Comparison of ENCODE assay signal across 8 mouse cellular contexts in genomic region chr8:71395629-71396028, GRCm38 (mm10). TPM values are rescaled to one million over a fixed set of nuclear protein-coding genes. Genes with fewer than 3 reads are reported as not detected.
DNase-seq lines count a peak whose midpoint lies in the region; ATAC-seq and TF ChIP-seq lines count a peak whose summit lies in the region.

TSS of gene Ushbp1 (minus strand) at chr8:71395802.

- TF ChIP-seq EP300 in liver, embryonic 14.5 days (IDR thresholded peaks at IDR 0.05; ENCODE audit: low read depth): no peak

- intact Hi-C loops in gastrocnemius, postnatal 14 days (cut with DNase I; ENCODE audit: low total_unique reads): no loop called here

- peak; percentile 19 for DNase-seq in urinary bladder, adult 2 months (ENCODE audit: low spot score)
- DNase-seq in urinary bladder, postnatal 4 days (ENCODE audit: low spot score in 2 of 2): no peak
- no peak for DNase-seq in gastrocnemius, postnatal 14 days
- DNase-seq in liver, embryonic 14.5 days (ENCODE audit: low read depth in 3 of 3, low spot score in 3 of 3): no peak
- no peak for DNase-seq in right cerebral cortex, postnatal 4 days
- no peak for DNase-seq in embryo, embryonic 10.5 days (ENCODE audit: low spot score)

- H3K4me3 ChIP-seq in hindbrain, embryonic 16.5 days (ENCODE audit: low read length): peak within 1 kb of the TSS; percentile 80
- H3K4me3 ChIP-seq in liver, embryonic 14.5 days (ENCODE audit: insufficient read depth in 1 of 2, low read depth in 2 of 2, low read length in 2 of 2): peak within 1 kb of the TSS; percentile 26 to 68
- peak within 1 kb of the TSS; percentile 75 for H3K4me3 ChIP-seq in neural tube, embryonic 15.5 days (replicated peaks)

- no peak for TF ChIP-seq CTCF in liver, embryonic 14.5 days (IDR thresholded peaks at IDR 0.05; ENCODE audit: low read depth)

- H3K36me3 ChIP-seq in hindbrain, embryonic 16.5 days (ENCODE audit: control insufficient read depth, insufficient read depth, low read length): peaks cover 7% of the 10 kb centered on the region; the same call in 1 of the 2 replicates
- peaks cover 2% of the 10 kb centered on the region; the same call in 1 of the 2 replicates for H3K36me3 ChIP-seq in liver, embryonic 14.5 days (replicated peaks; ENCODE audit: control insufficient read depth, insufficient read depth, low read depth)
- peaks cover 8% of the 10 kb centered on the region for H3K36me3 ChIP-seq in neural tube, embryonic 15.5 days

- peak within 1 kb of the TSS; percentile 35 for H3K9ac ChIP-seq in hindbrain, embryonic 16.5 days (ENCODE audit: low read depth, low read length)
- no peak within 1 kb of the TSS for H3K9ac ChIP-seq in liver, embryonic 14.5 days (replicated peaks)
- H3K9ac ChIP-seq in neural tube, embryonic 15.5 days (replicated peaks): 0 out of 2 replicates have a peak within 1 kb of the TSS, but pooled peaks have one; percentile 28

- peak within 1 kb of the TSS; percentile 60 for H3K4me2 ChIP-seq in hindbrain, embryonic 16.5 days (ENCODE audit: low read length)
- peak within 1 kb of the TSS; percentile 87 for H3K4me2 ChIP-seq in liver, embryonic 14.5 days (ENCODE audit: low read depth)
- H3K4me2 ChIP-seq in neural tube, embryonic 15.5 days: peak within 1 kb of the TSS; percentile 92

- H3K9me3 ChIP-seq in hindbrain, embryonic 16.5 days (ENCODE audit: control insufficient read depth, low read length): no peaks in the 10 kb centered on the region
- H3K9me3 ChIP-seq in liver, embryonic 14.5 days (ENCODE audit: control insufficient read depth, low read length): no peaks in the 10 kb centered on the region
- no peaks in the 10 kb centered on the region for H3K9me3 ChIP-seq in neural tube, embryonic 15.5 days (replicated peaks)

- WGBS in hindbrain, embryonic 16.5 days: 85% methylated on average over 9 of the region's 9 CpGs
- WGBS in liver, embryonic 14.5 days (ENCODE audit: insufficient replicate concordance): 50% methylated on average over 9 of the region's 9 CpGs
- 85% methylated on average over 9 of the region's 9 CpGs for WGBS in neural tube, embryonic 15.5 days

- H3K27ac ChIP-seq in hindbrain, embryonic 16.5 days (ENCODE audit: low read depth, low read length): peak within 1 kb of the TSS; percentile 72
- H3K27ac ChIP-seq in liver, embryonic 14.5 days: peak within 1 kb of the TSS; percentile 11; the same call in 1 of the 2 replicates
- H3K27ac ChIP-seq in neural tube, embryonic 15.5 days (replicated peaks): peak within 1 kb of the TSS; percentile 81

- no peak for ATAC-seq in hindbrain, embryonic 16.5 days
- ATAC-seq in liver, embryonic 14.5 days (ENCODE audit: insufficient read depth): no peak
- no peak for ATAC-seq in neural tube, embryonic 15.5 days (ENCODE audit: low FRiP score)

- peaks cover 12% of the 10 kb centered on the region for H3K4me1 ChIP-seq in hindbrain, embryonic 16.5 days (ENCODE audit: control insufficient read depth, insufficient read depth, low read depth, low read length)
- H3K4me1 ChIP-seq in liver, embryonic 14.5 days (replicated peaks; ENCODE audit: control insufficient read depth in 2 of 2, insufficient read depth in 2 of 2, low read length in 1 of 2): peaks cover 6 to 11% of the 10 kb centered on the region in 2 experiments
- H3K4me1 ChIP-seq in neural tube, embryonic 15.5 days: peaks cover 14% of the 10 kb centered on the region

- no peaks in the 10 kb centered on the region for H3K27me3 ChIP-seq in hindbrain, embryonic 16.5 days (replicated peaks; ENCODE audit: control insufficient read depth, insufficient read depth, low read length)
- no peaks in the 10 kb centered on the region for H3K27me3 ChIP-seq in liver, embryonic 14.5 days (ENCODE audit: control insufficient read depth, insufficient read depth, low read length)
- H3K27me3 ChIP-seq in neural tube, embryonic 15.5 days (replicated peaks): no peaks in the 10 kb centered on the region

RNA-seq across cellular contexts. Expression of gene Ushbp1, which starts in this region (rescaled TPM):
- 22.0 and 23.9 TPM in 2 replicates for polyA plus RNA-seq in urinary bladder, adult 2 months (2012; rRNA removed)
- 10 to 100 TPM; 11.0 to 12.9 TPM for total RNA-seq in gastrocnemius, postnatal 14 days (2021)
- polyA plus RNA-seq in hindbrain, embryonic 16.5 days (2015; fragmentation: Nextera tagmentation; extraction: Ambion mirVana): 7.3 and 9.5 TPM in 2 replicates
- 3.1 and 3.5 TPM in 2 replicates for polyA plus RNA-seq in liver, embryonic 14.5 days (2012; rRNA removed)
- polyA plus RNA-seq in liver, embryonic 14.5 days (2014; fragmentation: Nextera tagmentation; extraction: Ambion mirVana): 1.5 and 1.9 TPM in 2 replicates
- 7.0 and 9.8 TPM in 2 replicates for polyA plus RNA-seq in neural tube, embryonic 15.5 days (2015; fragmentation: Nextera tagmentation; extraction: Ambion mirVana)

Comparison
In these comparisons a context has a peak if more than half of its experiments do, and no peak if none do; other contexts are left out.
1. H3K27ac ChIP-seq: peak in every context shown above with its lines; median percentile 81 in neural tube, embryonic 15.5 days; 72 in hindbrain, embryonic 16.5 days; 11 in liver, embryonic 14.5 days.